Mouse (Mus musculus) left cerebral cortex, postnatal 14 days (tissue): ENCODE measurements around the gene Bcl2l12. TPM values are rescaled to one million over a fixed set of nuclear protein-coding genes. Genes with fewer than 3 reads are reported as not detected.

Experiments used
- DNase-seq, 2 experiments: peaks; one replicate each; pipeline ENCODE4 v3.0.0; 2021 to 2022; ENCODE audit warnings: low spot score in 2 of 2, mixed read lengths in 1 of 2
- intact Hi-C: fragments of 180-260 bp; cut with DNase I; formaldehyde crosslinking; loops from one replicate; pipeline ENCODE4 v1.15.1; 2025
- total RNA-seq, 2 experiments: library from RNA; stranded (reverse); gene quantifications; 2 replicates each; pipeline ENCODE4 v1.2.3; 2021

Gene Bcl2l12
- total RNA-seq, 2 experiments from 2014 or later = 2.7 to 3.3 TPM

- no peak for DNase-seq
- intact Hi-C loops = no loop called here
These were observed 21.7 kb upstream of the Bcl2l12 start for GRCm38 (mm10) chr7:45020225-45020624.

GRCm38 (mm10) chr7:45019031-45019571, 20.6 kb upstream of the Bcl2l12 start:
- DNase-seq = no peak
- intact Hi-C loops = loop anchor here (5.0 kb wide), 1 partner anchor 33 kb away; the partner anchor contains the start of gene Prr12

- intact Hi-C loops = loop anchor here (5.0 kb wide), 1 partner anchor 35 kb away; the partner anchor contains the start of gene Prr12
These were observed 18.9 kb upstream of the Bcl2l12 start, which contains the start of gene Rras for GRCm38 (mm10) chr7:45017242-45018061. Gene Rras, plus strand, starts transcription at chr7:45017961.

GRCm38 (mm10) chr7:45016761-45017160, 18.2 kb upstream of the Bcl2l12 start:
- no peak for DNase-seq
- intact Hi-C loops = loop anchor here (5.0 kb wide), 1 partner anchor 36 kb away; the partner anchor contains the start of gene Prr12

More at GRCm38 (mm10) chr7:45017242-45018061, 18.9 kb upstream of the Bcl2l12 start, which contains the start of gene Rras:
- peak; percentile 80 to 88 for DNase-seq

- intact Hi-C loops = loop anchor here (5.0 kb wide), 1 partner anchor 36 kb away; the partner anchor contains the start of gene Prr12
- DNase-seq = peak; percentile 99
These were observed 17.6 kb upstream of the Bcl2l12 start, which contains the start of gene Scaf1 for GRCm38 (mm10) chr7:45015957-45016612. Gene Scaf1, minus strand, starts transcription at chr7:45016363.

- DNase-seq = peak in 1 of 2 experiments; percentile 35
- intact Hi-C loops = loop anchor here (5.0 kb wide), 1 partner anchor 37 kb away; the partner anchor contains the start of gene Prr12
These were observed 16.9 kb upstream of the Bcl2l12 start for GRCm38 (mm10) chr7:45015344-45015956.

GRCm38 (mm10) chr7:45014096-45014451, 15.6 kb upstream of the Bcl2l12 start:
- no peak for DNase-seq
- intact Hi-C loops = no loop called here

GRCm38 (mm10) chr7:45013366-45014095, 15.0 kb upstream of the Bcl2l12 start:
- DNase-seq = no peak
- intact Hi-C loops = no loop called here

GRCm38 (mm10) chr7:45012824-45013223, 14.3 kb upstream of the Bcl2l12 start:
- intact Hi-C loops = no loop called here

GRCm38 (mm10) chr7:45012011-45012410, 13.5 kb upstream of the Bcl2l12 start:
- intact Hi-C loops = no loop called here
- no peak for DNase-seq

More at GRCm38 (mm10) chr7:45012824-45013223, 14.3 kb upstream of the Bcl2l12 start:
- no peak for DNase-seq

GRCm38 (mm10) chr7:45008411-45008810, 9.9 kb upstream of the Bcl2l12 start:
- no peak for DNase-seq
- intact Hi-C loops = no loop called here

GRCm38 (mm10) chr7:45007846-45008245, 9.3 kb upstream of the Bcl2l12 start:
- no peak for DNase-seq
- intact Hi-C loops = no loop called here

GRCm38 (mm10) chr7:45007141-45007540, 8.6 kb upstream of the Bcl2l12 start:
- intact Hi-C loops = no loop called here

GRCm38 (mm10) chr7:45006503-45006902, 8.0 kb upstream of the Bcl2l12 start:
- no peak for DNase-seq
- intact Hi-C loops = no loop called here

More at GRCm38 (mm10) chr7:45007141-45007540, 8.6 kb upstream of the Bcl2l12 start:
- no peak for DNase-seq

- no peak for DNase-seq
- intact Hi-C loops = no loop called here
These were observed 6.9 kb upstream of the Bcl2l12 start for GRCm38 (mm10) chr7:45005321-45005992.

- no peak for DNase-seq
- intact Hi-C loops = no loop called here
These were observed 6.0 kb upstream of the Bcl2l12 start for GRCm38 (mm10) chr7:45004546-45004945.

GRCm38 (mm10) chr7:45002440-45002839, 3.9 kb upstream of the Bcl2l12 start:
- no peak for DNase-seq
- intact Hi-C loops = no loop called here

- intact Hi-C loops = no loop called here
- DNase-seq = no peak
These were observed 2.1 kb upstream of the Bcl2l12 start for GRCm38 (mm10) chr7:45000539-45001114.
